Mouse (Mus musculus) testis, postnatal 14 days (tissue): ENCODE measurements at regions not wholly inside any gene's neighbourhood (a gene's known extent, or its start where the extent isn't known, plus 50 kb on each side); places are given as distances from the start of the nearest gene placed in this dataset.

ENCODE experiments used
- DNase-seq: peaks from one replicate; pipeline ENCODE4 v3.0.0; 2021; ENCODE audit warnings: low spot score

DNA sequence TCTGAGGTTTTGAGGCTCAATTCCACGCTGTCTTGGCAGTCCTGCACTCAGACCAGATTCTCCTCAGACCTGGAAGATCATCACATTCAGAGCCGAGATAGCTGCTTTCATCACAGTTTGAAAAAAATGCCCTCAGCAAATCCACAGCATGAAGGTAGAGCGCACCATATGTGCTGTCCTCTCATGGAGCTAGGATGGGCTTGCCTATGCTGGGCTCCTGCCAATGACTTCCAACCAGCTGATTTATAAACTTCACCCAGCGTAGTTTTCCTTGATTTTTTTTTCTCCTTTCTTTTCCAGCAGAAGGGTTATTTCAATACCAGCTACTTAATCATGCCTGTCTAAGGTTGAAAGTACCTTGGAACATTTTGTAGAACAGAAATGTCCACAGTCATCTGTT is 115.0 kb upstream of the Ccdc54 start:
- no peak for DNase-seq

DNA sequence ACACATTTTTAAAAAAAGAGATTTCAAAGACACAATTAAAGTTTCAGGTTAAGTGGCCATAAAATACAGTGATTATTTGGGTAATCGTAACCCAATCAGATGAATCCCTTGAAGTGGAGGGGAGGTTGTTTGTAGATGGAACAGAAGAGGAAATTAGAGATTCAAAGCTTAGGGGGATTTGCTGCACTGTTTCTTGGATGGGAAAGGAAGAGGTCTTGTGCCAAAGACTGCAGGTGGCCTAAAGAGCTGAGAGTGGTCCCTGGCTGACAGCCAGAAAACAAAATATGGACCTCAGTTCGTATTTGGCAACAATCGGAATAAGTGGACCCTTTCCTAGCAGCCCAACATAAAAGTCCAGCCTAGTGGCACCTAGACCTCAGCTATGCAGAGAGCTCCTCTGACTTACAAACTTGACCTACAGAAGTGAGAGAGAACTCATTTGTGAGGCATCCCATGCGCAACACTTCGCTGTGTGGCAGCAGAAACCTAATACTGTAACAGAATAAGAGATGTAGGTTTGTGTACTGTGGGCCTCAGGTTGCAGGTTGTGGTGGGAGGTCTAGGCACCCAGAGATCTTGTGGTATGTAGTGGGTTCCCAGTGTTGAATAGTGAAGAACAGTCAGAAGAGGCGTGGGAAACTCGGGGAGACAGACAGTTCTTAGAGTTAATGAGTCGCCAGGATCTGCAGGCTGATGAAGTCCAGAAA is 110.0 kb upstream of the Ccdc54 start:
- DNase-seq: no peak

DNA sequence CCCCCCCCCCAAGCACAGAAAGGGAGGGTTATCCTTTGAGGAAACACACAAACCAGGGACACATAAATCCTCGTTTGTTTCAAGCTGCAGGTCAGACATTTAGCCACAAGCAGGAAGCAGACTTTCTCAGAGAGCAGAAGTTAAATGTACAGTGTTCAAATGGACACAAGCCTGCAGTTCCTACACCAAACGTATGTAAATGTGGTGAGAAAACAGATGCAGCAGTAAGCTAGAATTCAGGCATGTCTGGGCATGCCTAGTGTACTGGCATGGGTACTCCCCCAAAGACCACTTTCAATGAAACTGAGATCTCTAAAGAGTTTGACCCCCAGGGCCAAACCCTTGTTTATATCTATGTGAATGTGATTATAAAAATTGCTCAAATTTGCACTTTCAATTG is 109.2 kb upstream of the Ccdc54 start:
- DNase-seq: no peak

DNA sequence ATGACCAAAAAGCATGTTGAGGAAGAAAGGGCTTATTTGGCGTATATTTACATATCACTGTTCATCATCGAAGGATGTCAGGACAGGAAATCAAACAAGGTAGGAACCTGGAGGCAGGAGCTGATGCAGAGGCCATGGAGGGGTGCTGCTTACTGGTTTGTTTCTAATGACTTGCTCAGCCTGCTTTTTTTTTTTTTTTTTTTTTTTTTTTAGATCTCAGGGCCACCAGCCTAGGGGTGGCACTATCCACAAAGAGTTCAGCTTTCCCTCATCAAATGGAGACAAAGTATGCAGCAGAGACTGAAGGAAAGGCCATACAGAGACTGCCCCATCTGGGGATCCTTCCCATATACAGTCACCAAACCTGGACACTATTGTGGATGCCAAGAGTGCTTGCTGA is 106.8 kb upstream of the Ccdc54 start:
- no peak for DNase-seq

DNA sequence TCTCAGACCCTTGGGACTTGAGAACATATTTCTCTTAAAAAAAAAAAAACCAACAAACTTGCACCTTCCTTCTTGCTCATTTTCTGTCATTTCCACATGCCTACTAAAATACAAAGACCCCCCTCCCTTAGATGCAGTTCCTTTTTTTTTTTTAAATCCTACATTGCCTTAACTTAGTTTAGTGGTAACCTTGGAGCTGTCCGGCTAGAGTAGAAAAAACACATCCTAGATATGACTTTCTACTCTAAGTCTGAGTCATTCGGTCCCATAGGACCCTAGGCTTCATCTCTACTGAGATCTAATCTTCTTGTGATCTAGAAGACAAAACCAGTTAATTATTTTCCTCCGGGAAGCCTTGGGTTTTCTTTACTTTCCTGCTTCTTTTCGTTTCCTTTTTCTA is 105.1 kb upstream of the Ccdc54 start:
- DNase-seq: no peak

DNA sequence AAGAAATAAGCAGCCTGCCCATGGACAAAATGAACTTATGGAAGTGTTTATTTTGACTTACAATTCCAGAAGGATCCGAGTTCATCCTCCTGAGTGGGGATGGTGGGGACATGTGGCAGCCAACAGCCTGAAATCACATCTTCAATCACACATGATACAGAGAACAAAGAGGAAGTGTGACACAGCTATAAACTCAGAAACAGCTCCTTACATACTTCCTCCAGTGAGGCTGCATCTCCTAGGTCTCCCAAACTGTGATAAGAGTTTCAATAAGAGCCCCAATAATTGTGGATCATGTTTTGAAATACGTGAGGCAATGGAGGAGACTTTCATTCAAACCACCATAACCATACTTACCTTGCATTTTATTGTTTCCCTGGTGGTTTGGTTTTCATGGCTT is 103.1 kb upstream of the Ccdc54 start:
- no peak for DNase-seq

DNA sequence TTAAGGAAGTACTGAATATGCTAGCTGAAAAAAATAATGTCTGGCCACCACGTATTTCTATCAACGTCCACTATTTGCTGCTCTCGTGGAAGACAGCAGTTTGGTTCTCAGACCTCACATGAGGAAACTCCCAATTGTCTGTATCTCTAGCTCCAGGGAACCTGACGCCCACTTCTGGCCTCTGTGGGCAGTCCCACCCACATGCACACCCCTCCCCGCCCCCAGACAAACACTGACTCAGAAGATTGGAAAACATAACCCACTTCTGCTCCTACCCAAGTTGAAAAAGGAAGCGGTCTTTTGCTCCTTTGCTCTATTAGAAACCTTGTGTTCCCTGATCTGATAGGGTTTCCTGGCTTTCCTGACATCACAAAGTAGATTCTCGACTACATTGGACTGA is 99.9 kb upstream of the Ccdc54 start:
- no peak for DNase-seq

DNA sequence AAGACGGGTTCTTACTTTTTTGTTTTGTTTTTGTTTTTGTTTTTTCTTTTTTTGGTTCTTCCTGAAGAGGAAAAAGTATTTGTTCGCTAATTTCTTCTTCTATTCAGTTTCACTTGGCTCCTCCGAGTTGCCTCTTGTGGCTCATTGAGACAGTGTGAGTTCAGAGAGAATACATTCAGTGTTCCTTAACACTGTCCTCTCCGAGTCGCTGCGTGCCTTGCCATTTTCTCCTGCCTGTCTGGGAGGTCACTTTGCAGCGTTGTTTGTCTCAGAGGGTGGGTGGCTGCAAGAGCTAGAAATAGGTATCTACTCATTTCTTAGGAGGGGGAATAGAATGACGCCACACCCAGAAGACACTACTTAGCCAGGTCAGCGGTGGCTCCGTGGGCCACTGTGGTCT is 98.6 kb upstream of the Ccdc54 start:
- DNase-seq: no peak

DNA sequence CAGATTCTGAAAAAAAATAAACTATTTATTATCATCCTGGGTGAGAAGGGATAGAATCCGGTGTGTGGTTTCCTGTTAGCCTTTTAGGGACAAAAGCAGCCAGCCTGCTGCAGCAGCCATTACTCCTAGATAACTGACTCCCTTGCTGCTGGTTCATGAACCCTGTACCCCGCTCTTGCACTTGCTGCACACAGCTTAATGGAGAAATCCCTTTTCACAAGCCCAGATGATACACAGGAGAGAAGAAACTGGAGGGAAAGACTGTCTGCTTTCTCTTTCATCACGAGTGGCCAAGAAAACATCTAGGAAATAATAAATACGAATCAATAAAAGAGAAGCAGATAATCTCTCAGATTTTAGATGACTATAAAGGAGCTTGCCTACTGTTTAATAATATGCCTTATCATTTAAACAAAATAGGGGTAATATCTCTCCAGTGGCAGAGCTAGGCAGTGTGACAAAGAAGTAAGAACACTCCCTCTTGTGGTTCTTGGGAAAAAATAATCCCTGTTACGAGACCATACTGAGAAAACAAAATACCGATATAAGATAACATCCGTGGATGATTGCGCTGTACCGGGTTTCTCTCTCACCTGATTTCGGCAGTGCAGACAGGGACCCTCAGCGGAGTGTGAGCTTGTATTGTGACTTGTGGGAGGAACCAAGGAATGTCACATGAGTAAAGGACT is 98.0 kb upstream of the Ccdc54 start:
- DNase-seq: no peak

DNA sequence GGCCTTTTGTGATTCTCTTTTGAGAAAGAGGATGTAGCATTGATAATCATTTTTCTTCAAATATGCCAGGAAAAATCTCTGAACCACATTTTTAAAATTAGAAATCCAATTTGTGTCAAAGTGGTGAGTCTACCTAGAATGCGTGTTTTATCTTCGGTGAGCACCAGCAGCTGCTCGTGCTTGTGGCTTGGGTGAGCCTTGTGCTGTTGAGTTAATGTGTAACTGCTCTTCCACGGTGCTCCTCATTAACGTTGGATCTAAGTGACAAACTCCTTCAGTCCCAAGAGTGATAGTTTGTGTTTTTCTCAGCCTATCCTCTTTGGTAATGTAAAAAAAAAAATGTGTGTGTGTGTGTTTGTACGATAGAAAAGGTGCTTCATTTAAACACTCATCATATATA is 88.7 kb upstream of the Ccdc54 start:
- DNase-seq: no peak

DNA sequence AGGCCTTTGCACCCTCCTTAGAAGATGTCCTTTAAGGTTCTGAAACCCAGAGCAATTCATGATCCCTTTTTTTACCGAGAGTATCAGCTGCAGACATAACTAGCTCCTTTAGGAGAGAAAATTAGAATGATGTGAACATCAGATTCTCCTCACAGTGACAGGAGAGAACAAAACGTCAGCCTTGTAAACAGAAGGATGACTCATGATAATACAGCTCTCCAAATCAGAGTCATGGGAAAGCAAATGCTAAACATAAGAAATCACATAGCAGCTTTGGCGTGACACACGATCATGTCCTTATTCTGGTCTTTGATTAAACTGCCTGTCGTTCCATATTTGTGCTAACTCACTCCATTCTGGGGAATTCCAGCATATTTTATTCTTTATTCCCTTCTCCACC is 82.4 kb upstream of the Ccdc54 start:
- DNase-seq: no peak

DNA sequence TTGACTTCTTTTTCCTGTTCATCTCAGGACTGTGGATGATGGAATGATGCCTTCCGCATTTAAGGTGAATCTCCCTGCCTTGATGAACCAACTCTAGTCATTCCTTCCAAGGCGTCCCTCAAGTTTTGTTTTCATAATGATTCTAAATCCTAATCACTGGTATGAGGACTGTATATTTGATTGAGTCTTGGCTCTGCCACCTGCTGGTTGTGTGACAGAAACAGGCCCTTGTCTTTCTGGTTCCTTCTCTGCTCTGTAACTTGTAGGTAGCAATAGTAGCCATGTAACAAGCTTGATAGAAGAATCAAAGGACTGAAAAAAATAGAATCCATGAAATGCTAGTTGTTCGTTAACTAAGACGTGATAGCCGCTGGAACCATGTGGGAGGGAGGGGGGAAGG is 81.8 kb upstream of the Ccdc54 start:
- DNase-seq: no peak

DNA sequence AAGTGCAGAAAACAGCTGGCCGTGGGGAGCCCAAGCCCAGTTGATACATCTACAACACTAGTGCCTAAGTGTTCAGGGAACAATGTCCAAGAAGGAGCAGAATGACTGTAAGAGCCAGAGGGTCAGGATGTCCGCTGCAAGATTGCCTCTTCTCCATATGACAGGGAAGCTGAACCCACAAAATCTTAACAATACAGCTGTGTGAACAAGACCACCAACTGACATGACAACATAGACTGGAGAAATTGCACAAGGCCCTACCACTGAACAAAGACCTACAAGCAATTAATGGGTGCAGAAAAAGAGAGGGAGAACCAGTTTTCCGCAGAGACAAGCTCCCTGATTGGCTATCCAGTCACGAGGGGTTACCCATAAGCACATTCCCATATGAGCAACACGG is 80.2 kb upstream of the Ccdc54 start:
- DNase-seq: no peak

DNA sequence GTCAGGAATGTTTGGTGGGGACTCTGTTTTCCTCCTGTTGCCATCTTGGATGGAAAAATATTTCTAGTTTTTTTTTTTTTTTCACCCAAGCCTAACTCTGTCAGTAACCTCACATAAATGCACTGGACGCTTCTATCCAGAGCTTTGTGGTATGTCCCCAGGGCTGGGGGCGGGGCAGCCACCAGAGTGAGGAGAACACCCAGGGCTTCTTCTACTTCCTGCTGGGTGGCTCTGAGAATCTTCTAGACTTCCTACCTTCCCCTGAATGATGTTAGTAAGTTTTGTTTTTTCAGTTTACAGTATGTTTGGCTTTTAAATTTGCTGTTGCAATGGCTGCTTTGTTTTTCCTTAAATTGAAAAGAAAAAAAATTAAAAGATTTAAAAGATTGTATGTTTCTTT is 73.3 kb upstream of the Ccdc54 start:
- no peak for DNase-seq
